In the genomic region with DNA sequence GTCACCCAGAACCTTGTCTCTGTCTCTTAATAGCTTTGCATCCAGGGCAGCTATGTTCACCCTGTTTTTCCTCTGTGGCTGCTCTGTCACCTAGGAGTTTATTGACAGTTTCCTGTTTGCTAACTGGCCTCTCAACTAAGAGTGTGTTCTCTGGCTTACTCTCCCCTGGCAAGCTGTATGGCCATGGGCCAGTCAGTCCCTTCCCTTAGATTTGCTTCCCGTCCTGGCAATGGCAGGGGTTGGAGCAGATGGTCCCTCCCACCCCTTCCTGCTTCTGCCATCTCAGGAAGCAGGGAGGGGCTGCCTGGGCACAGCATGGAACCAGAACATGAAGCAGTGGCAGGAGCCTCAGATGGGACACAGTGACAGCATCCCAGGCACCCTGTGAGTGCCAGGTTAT, we compare ENCODE assay signal across 9 mouse cellular contexts. TPM values are rescaled to one million over a fixed set of nuclear protein-coding genes. Genes with fewer than 3 reads are reported as not detected.
DNase-seq lines count a peak whose midpoint lies in the region; ATAC-seq and TF ChIP-seq lines count a peak whose summit lies in the region.
"Had no signal": no experiment of that assay in that cellular context is flagged by ENCODE, and none has a peak within 500 bp of the region (broad histone marks: within the 10 kb centered on the region; RNA-seq: fewer than 3 reads in every experiment).

No protein-coding gene starts in this region.

- 23% methylated on average over 1 of the region's 1 CpGs for WGBS in kidney, adult 2 months
- WGBS in embryonic facial prominence, embryonic 10.5 days = 35% methylated on average over 1 of the region's 1 CpGs

- H3K27ac ChIP-seq in kidney, adult 2 months (ENCODE audit: insufficient read depth, low read depth, low read length) = peak overlapping the region; percentile 57
- no peak overlapping the region for H3K27ac ChIP-seq in embryonic facial prominence, embryonic 10.5 days (replicated peaks)
- H3K27ac ChIP-seq: macrophage had no signal

- TF ChIP-seq CTCF in kidney, adult 2 months (conservative IDR thresholded peaks at IDR 0.05; ENCODE audit: insufficient read depth, insufficient read length, low read depth, low read length) = no peak

- no peak for TF ChIP-seq POLR2A in kidney, adult 2 months (IDR thresholded peaks at IDR 0.05; ENCODE audit: low read depth, low read length)

- no peaks in the 10 kb centered on the region for H3K27me3 ChIP-seq in kidney, adult 2 months (replicated peaks; ENCODE audit: control insufficient read depth, insufficient read depth, low read length)
- peaks cover 7% of the 10 kb centered on the region; the same call in 1 of the 2 replicates for H3K27me3 ChIP-seq in embryonic facial prominence, embryonic 10.5 days (replicated peaks; ENCODE audit: low read depth, poor library complexity, severe bottlenecking)

- no peaks in the 10 kb centered on the region for H3K9me3 ChIP-seq in embryonic facial prominence, embryonic 10.5 days

- intact Hi-C loops in left cerebral cortex, postnatal 36 days (cut with DNase I) = no loop called here

- peak; percentile 63 for ATAC-seq in common myeloid progenitor, adult 5-6 weeks (replicated peaks; ENCODE audit: low read depth, poor library complexity, severe bottlenecking)

- H3K4me1 ChIP-seq in kidney, adult 2 months (ENCODE audit: control insufficient read depth, insufficient read depth, low read length) = no peaks in the 10 kb centered on the region
- peaks cover 56% of the 10 kb centered on the region for H3K4me1 ChIP-seq in embryonic facial prominence, embryonic 10.5 days

- H3K36me3 ChIP-seq in kidney, adult 2 months (ENCODE audit: control insufficient read depth, insufficient read depth, low read length) = no peaks in the 10 kb centered on the region
- H3K36me3 ChIP-seq in embryonic facial prominence, embryonic 10.5 days (replicated peaks) = peaks cover 40% of the 10 kb centered on the region

- H3K4me3 ChIP-seq in kidney, adult 2 months (ENCODE audit: insufficient read depth, low read depth, low read length) = no peak overlapping the region
- no peak overlapping the region for H3K4me3 ChIP-seq in embryonic facial prominence, embryonic 10.5 days

- peak; percentile 67 to 70 for DNase-seq in left cerebral cortex, adult 18-20 months (ENCODE audit: low spot score in 2 of 2)
- no peak for DNase-seq in left cerebral cortex, adult 11 months (ENCODE audit: low spot score)
- peak; percentile 89 for DNase-seq in kidney, adult 2 months
- DNase-seq in left cerebral cortex, postnatal 36 days (ENCODE audit: low spot score in 2 of 2) = peak; percentile 51 to 74
- DNase-seq in telencephalon, adult 2 months (ENCODE audit: low read depth, low spot score) = peak; percentile 63
- DNase-seq in embryonic facial prominence, embryonic 10.5 days (ENCODE audit: low spot score) = no peak
- no peak for DNase-seq in spleen, postnatal 10 days (ENCODE audit: low spot score in 2 of 2)

RNA-seq across cellular contexts. Expression of a gene that starts 7.8 kb away (rescaled TPM):
- total RNA-seq in left cerebral cortex, adult 18-20 months (2021) = 10 to 100 TPM; 17.8 to 19.1 TPM
- total RNA-seq in common myeloid progenitor, adult 5-6 weeks (2017) = 0.37 and 0.39 TPM in 2 replicates
- 3.3 and 3.7 TPM in 2 replicates for polyA plus RNA-seq in kidney, adult 2 months (2012; rRNA removed)
- 10 to 100 TPM; 17.6 to 18.9 TPM for total RNA-seq in left cerebral cortex, postnatal 36 days (2021)
- 10.6 and 11.9 TPM in 2 replicates for polyA plus RNA-seq in embryonic facial prominence, embryonic 10.5 days (2016; fragmentation: Nextera tagmentation; extraction: Ambion mirVana)

Comparison
In these comparisons a context has a peak if more than half of its experiments do, and no peak if none do; other contexts are left out.
1. DNase-seq: peak in left cerebral cortex, adult 18-20 months (2 of 2), kidney, adult 2 months (single experiment), left cerebral cortex, postnatal 36 days (2 of 2) and telencephalon, adult 2 months (single experiment); none in left cerebral cortex, adult 11 months (single experiment), embryonic facial prominence, embryonic 10.5 days (single experiment) and spleen, postnatal 10 days (0 of 2).
2. RNA of a gene that starts 7.8 kb away (total RNA-seq): 17.8 to 19.1 TPM in left cerebral cortex, adult 18-20 months and 17.6 to 18.9 TPM in left cerebral cortex, postnatal 36 days; 0.37 to 0.39 TPM in common myeloid progenitor, adult 5-6 weeks; every median in the first group is over 10 times any median in the second.